Mouse (Mus musculus): ENCODE measurements around the gene Fcgr2b.

The Fcgr2b gene

GRCm38 (mm10) chr1:170927378-170927777, 49.0 kb downstream of the Fcgr2b start, which contains the start of gene Fcrla:
Fcrla (minus strand) TSS chr1:170927583.
- no peak for DNase-seq (ENCODE audit: low read depth, low spot score)

DNA sequence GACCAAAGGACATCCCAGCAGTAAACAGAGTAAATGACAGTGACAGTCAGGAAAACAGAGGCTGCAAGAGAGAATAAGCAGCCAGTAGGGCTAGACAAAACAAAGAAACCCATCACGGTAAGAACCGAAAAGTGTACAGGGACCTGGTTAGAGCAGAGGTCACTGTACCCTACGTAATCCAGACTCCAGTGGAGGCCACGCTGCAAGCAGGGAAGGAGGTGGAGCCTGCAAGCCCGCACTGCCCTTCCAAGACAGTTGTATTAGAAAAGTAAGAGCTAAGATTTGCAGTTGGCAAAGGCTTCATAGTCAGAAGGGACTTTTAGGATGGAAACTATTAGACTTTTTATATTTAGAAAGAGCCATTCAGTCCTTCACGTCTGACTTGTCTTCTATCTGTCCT, 49.4 kb downstream of the Fcgr2b start:
- DNase-seq (ENCODE audit: low read depth, low spot score) = no peak

GRCm38 (mm10) chr1:170924485-170924884, 51.9 kb downstream of the Fcgr2b start:
- DNase-seq (ENCODE audit: low read depth, low spot score) = peak; percentile 12

DNA sequence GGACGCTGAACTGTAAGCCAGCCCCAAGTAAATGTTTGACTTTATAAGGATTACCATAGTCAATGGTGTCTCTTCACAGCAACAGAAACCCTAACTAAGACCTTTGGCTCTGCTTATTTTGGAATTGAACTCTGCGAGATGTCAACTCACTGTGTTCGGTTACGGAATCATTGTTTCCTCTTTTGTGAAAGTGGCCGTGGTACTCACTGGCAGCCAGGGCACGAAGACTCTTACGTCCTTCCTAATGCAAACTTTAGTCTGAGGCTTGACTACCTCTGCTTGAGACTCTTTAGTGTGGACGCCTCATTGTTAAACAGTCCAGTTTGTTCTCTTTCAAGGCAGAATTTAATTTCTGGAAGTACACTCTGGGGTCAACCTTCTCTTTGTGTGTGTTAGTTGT, 57.0 kb downstream of the Fcgr2b start:
- no peak for DNase-seq (ENCODE audit: low read depth, low spot score)

DNA sequence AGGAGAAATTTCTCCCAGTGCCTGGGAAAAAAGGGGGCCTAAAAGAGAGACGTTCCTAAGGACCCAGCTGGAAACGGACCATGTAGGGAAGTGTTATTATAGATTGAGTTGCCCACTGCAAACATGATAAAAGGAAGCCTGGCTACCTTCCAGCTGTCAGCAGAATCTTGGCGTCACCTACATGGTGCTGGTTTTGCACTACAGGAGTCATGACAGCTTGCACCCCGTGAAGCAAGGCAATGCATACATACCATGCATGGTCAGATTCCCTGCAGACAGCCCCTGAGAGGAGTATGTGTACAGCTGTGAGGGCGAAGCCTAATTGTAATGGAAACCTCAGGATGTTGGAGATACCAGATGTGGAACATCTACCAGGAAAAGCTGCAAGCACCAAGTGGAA, 60.7 kb downstream of the Fcgr2b start:
- no peak for DNase-seq (ENCODE audit: low read depth, low spot score)

DNA sequence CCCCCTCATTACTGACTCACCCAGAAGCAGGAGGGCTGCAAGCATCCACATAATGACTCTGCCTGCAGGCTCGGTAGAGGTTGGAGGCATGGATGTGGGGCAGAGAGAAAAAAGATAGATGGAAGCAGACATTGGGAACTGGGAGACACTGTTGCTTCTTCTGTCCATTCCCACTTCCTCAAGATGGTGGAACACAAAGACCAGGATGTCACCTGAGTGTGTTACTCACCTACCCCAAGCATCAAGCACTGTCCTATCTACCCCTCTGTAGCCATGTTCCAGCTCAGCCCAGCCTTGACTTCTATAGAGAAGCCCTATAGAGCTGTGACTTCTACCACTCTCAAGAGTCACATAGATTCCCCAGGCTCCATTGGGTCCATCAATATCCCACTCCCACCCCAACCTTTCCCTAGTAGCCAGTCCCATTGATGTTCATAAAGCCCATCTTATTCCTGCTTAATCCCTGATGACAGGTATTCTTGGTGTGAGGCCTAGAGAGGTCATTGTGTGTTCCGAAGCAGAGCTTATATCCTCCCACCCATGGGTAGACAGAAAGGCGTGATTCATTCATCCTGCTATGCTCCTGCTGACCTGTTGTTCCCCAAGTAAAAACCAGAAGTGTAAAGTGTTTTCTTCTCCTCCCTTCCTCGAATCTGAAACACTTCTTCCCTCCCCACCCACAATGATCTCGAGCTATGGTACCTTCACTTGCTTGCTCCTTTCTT, 63.3 kb downstream of the Fcgr2b start, which contains the start of gene Fcrlb:
Gene Fcrlb (minus strand): TSS at position 51 of the 725 bp plus-strand sequence.
- DNase-seq (ENCODE audit: low read depth, low spot score) = no peak

DNA sequence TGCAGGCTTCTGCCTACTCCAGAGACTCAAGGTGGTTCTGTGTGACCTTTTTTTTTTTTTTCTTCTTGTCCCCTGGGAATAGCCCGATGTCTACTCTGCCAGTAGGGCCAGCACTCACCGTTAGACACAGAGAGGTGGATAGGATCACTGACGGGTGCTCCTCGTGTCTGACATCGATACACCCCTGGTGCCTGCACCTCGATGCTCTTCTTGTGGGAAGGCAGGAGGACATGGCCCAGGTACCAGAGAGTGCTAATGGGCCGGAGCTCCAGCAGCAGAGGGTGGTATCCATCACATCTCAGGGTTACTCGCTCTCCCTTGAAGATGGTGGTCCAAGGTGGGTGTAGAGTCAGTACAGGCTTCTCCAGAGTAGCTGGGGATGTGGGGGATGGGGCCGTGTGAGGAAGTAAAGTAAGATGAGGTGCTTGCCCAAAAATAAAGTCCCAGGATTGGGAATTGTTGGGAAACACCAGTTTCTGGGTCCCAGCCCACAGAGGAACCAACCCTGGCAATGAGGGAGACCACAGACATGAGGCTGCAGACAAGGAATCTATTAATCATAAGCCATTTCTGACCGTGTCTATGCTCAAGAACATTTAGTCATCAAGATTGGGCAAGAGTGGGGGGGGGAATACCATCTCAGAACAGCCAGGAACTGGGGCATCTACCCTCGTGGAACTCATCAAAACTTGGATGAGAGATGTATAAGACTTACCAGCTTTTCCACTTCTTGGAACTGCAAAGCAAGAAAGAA, 64.3 kb downstream of the Fcgr2b start:
- DNase-seq (ENCODE audit: low read depth, low spot score) = no peak

All from c-Kit-negative CD71-positive TER-119-positive erythroid progenitor cells, embryonic 14.5 days (primary cell).